Mouse (Mus musculus) CD4-positive, CD25-positive, alpha-beta regulatory T cell, adult 9 weeks (primary cell): ENCODE measurements around the gene Scarb2. TPM values are rescaled to one million over a fixed set of nuclear protein-coding genes. Genes with fewer than 3 reads are reported as not detected.

ENCODE experiments used
- polyA plus RNA-seq: library from polyadenylated mRNA; unstranded; fragments of 100-300 nt; shearing (Covaris generic); gene quantifications from one replicate; pipeline ENCODE4 v1.2.1, GENCODE M21; 2017

The Scarb2 gene
- polyA plus RNA-seq = 11.9 TPM

DNA sequence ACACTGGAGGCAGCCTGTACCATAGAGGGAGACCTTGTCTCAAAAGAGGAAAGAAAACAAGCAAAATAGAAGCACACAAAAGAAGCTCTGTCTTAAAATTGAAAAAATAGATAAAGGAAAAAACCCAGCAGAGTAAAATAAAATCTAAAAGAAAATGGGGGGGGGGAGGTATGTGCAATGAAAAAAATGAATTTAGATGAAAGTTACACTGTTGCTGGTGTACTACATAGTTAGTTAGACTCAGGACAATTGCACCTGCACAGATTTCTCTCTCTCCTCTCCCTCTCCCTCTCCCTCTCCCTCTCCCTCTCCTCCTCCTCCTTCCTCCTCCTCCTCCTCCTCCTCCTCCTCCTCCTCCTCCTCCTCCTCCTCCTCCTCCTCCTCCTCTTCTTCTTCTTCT is at the start of gene Scarb2:
Gene Scarb2, minus strand, starts transcription at position 101 of the 400 bp plus-strand sequence.

GRCm38 (mm10) chr5:92554891-92555511 is 48.4 kb upstream of the Scarb2 start, which contains the start of gene Fam47e:
Fam47e (plus strand) TSS chr5:92555069.

GRCm38 (mm10) chr5:92435025-92435584 is 71.5 kb downstream of the Scarb2 start, which contains the start of gene Nup54:
Nup54 (minus strand) TSS chr5:92435219.

Other genes with a start within 250 kb of the Scarb2 start
- gene Naaa, start 228.7 kb downstream of the Scarb2 start, polyA plus RNA-seq = 11.8 TPM
- 70.1 TPM for gene Sdad1, start 196.4 kb downstream of the Scarb2 start, polyA plus RNA-seq
- gene Cxcl9, start 178.8 kb downstream of the Scarb2 start, polyA plus RNA-seq = 0.12 TPM
- gene Art3, start 175.0 kb downstream of the Scarb2 start, polyA plus RNA-seq = 8.7 TPM
- gene Cxcl10, start 157.9 kb downstream of the Scarb2 start, polyA plus RNA-seq = 16.9 TPM
- gene Nup54, start 71.6 kb downstream of the Scarb2 start, polyA plus RNA-seq = 53.3 TPM
- gene Fam47e, start 48.2 kb upstream of the Scarb2 start, polyA plus RNA-seq = not detected
- gene Stbd1, start 96.2 kb upstream of the Scarb2 start, polyA plus RNA-seq = not detected
- gene Ccdc158, start 168.4 kb upstream of the Scarb2 start, polyA plus RNA-seq = 0.11 TPM
- not detected for gene Shroom3, start 176.6 kb upstream of the Scarb2 start, polyA plus RNA-seq